Mouse (Mus musculus) E14TG2a.4 (cell line): ENCODE measurements at regions not wholly inside any gene's neighbourhood (a gene's known extent, or its start where the extent isn't known, plus 50 kb on each side); places are given as distances from the start of the nearest gene placed in this dataset.

Experiments used
- CTCF ChIP-seq: conservative IDR thresholded peaks from 2 replicates; pipeline ENCODE4 v1.5.1; 2014; ENCODE audit warnings: low read length
- NANOG ChIP-seq: IDR thresholded peaks from 2 replicates; pipeline ENCODE4 v1.6.1; 2014; ENCODE audit warnings: borderline replicate concordance, low read length, mixed read lengths
- POU5F1 ChIP-seq: IDR thresholded peaks from 2 replicates; pipeline ENCODE4 v1.6.1; 2014; ENCODE audit warnings: low read length, borderline replicate concordance

DNA sequence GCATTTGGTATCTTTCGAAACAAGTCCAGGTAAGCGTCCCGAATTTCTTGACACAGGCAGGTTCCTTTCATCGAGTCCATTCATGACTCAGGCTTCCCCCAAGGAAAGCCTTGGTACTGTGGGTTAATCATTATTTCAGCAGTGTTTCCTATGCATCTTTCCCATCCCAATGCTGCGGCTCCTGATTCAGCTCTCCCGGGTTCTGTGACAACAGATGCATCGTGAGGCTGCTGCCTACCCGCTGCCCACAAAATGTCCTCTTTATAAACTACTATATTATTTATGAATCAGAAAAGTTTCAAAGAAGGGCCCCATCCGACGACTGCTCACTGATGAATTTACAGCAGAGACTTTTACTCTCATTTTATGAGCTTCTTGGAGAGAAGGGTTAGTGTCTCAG lies 486.2 kb downstream of the Plcl1 start:
- TF ChIP-seq CTCF (no peak), NANOG (no peak), POU5F1 (no peak)
